Mouse (Mus musculus): ENCODE data around the gene Pou5f1.

Pou5f1 gene

DNA sequence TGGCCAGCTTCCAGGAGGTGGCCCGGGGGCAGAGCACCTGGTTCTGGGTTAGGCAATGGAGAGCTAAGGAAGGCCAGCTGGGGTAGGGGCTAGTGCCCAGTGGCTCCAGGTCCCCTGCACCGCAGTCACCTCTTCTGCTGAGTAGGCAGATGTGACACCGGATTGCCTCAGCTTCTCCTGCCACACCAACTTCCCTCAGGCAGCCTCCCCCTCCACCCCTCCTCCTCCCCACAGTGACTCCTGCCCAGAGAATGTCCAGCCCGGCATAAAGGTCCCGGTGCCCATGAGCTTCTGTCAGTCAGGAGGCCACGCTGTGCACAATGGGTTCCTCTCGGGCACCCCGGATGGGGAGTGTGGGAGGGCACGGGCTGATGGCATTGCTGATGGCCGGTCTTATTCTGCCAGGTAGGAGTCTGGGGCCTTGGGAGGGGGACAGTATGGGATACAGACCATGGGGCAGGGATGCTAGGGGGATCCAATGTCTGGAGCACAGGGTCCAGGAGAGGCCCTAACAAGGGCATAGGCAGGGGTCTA is 46.1 kb downstream of the Pou5f1 start, which contains the start of gene Cdsn:
Cdsn (plus strand) TSS at position 248 of the 534 bp plus-strand sequence.
- no peak for DNase-seq (ENCODE audit: low spot score)

DNA sequence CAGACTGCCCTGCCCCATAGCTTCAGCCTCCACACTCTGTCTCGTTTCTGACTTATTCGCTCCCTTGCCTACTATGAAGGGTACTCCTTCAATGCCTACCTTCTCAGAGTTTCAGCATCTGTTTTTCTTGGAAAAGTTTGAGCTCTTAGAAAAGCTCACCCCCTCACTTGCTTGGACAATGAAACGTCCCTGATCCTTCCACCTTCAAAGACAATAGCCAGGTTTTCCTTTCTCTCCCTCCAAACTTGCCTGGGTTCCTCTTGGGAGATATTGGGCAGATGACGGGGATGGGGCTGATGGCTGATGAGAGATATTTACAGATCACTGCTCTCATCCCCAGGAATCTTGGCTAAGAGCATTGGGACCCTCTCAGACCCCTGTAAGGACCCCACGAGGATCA is 48.5 kb downstream of the Pou5f1 start:
- no peak for DNase-seq (ENCODE audit: low spot score)

DNA sequence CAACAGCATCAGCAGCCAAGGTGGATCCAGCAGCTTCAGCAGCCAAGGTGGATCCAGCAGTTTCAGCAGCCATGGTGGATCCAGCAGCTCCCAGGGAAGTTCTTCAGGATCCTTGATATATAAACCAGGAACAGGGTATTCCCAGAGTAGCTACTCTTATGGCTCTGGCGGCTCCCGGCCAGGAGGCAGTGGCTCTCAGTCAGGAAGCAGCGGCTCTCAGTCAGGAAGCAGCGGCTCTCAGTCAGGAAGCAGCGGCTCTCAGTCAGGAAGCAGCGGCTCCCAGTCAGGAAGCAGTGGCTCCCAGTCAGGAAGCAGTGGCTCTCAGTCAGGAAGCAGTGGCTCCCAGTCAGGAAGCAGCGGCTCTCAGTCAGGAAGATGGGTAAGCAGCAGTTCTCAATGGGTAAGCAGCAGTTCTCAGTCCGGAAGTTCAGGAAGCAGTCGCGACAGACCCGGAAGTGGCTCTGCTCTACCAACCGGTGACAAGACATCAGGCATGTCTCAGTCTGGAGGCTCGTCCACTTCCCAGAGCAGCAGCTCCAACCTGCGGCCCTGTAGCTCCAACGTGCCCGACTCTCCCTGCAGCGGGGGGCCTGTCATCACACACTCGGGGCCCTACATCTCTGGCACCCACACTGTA is 49.1 kb downstream of the Pou5f1 start:
- no peak for DNase-seq (ENCODE audit: low spot score)

DNA sequence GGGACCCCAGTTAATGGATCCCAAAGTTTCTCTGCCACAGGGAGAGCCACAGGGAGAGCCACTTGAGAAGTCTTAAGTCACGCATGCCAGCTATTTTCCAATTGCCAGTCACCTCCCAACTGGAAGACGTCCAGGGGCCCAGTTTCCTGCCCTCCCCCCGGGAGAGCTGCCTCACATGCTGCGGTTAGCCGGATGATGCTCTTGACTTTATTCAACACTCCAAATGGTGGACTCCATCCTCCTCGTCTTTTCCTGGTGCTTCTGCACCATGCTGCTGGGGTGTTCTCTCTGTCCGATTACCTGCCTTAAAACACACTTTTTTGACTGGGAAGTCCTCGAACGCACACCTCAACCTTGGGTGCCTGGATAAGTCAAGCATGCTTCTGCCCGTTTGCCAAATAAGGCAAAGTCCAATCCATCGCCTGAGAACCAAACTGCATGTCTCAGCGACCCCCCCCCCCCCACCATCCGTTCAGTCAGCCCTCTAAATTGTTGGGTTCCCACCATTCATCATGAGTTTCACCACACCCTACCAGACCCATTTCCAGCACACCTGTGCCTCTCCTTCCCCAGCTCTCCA is 50.5 kb downstream of the Pou5f1 start:
- DNase-seq (ENCODE audit: low spot score): no peak

DNA sequence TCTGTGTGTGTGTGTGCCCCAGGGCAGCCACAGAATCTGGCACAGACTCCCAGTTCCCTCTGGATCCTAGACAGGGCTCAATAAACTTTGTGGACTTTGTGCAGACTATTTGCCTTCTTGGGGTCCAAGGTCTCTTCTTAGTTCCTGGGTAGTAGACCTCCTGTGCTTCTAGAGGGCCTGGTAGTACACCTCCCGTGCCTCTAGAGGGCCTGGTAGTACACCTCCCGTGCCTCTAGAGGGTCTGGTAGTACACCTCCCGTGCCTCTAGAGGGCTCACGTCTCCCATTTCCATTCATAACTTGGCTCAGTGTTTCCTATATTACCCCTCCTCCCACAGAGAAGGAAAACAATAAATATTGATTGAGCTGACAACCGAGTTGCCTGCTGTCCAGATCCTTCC is 51.0 kb downstream of the Pou5f1 start:
- DNase-seq (ENCODE audit: low spot score): no peak

DNA sequence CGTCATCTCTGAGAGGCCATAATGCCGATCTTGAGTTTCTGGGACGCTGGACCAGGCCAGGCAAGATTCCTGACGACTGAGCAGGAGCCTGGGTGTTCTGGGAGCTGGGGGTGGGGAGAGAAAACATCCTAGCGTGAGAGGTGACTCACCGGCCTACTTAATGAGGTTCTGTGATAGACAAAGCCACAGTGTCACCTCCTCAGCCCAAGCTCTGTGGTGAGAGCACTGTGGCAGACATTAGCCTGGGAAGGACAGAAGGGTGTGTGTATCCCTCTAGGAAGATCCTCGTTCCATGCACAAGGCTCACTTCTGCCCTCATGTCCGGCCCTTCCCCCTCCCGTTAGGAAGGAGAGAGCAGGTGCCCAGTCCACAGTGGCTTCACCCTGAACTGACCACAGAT is 51.5 kb downstream of the Pou5f1 start:
- no peak for DNase-seq (ENCODE audit: low spot score)

DNA sequence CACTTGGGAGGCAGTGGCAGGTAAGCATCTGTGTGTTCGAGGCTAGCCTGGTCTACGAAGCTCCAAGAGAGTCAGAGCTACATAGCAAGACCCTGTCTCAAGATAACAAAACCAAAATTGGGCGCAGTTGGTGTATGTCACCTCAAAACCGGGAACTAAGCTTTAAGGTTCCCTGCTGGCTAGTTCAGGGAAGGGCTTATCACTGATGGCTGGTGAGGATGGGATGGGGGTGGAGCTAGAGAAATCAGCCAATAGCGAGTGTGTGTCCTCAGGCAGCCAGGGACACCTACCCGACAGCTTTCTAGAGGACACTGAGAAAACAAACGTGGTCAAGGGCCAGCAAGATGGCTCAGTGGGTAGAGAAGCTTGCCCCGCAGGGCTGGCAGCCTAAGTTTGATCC is 52.4 kb downstream of the Pou5f1 start:
- DNase-seq (ENCODE audit: low spot score): no peak
